Comparison of ENCODE assay signal across 15 mouse cellular contexts in the genomic region with DNA sequence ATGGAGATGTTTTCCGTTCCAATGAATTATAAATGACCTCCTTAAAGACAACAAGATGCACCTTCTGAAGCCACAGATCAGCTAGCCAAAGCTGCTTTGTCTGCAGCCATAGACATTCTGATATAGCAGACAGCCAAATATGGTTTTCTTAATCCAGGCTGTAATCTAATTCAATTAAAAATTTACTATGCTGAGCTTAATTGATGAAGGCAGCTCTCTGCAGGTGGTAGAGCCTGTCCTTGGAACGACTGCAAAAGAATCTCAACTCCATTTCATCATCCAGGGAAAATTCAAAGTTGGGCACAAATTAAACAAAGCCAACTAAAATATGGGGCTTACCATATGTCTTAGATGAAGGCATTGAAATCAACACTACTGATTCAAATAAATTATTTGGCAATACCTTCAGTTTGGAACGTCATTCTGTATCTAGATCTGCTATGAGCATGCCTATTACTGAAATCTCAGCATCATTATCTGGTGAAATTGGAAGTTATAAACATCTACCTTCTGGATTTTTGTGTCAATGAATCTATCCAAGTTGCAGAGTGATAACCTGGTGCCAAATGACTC.
"Had no signal": no experiment of that assay in that cellular context is flagged by ENCODE, and none has a peak within 500 bp of the region (broad histone marks: within the 10 kb centered on the region; RNA-seq: fewer than 3 reads in every experiment).

No protein-coding gene starts in this region.

- H3K9me3 ChIP-seq: liver, embryonic 13.5 days; lung, embryonic 15.5 days; megakaryocyte, embryonic 14.5 days had no signal

- DNase-seq: kidney, adult 8-10 months; kidney, postnatal 25 days; layer of hippocampus, adult 9-11 months; liver; liver, embryonic 13.5 days; liver, postnatal 0 days; lung, postnatal 14 days; thymus, adult 18-20 months; thymus, postnatal 14 days had no signal

- H3K36me3 ChIP-seq: limb, embryonic 12.5 days; liver, embryonic 13.5 days; lung, embryonic 15.5 days had no signal

- ATAC-seq: liver, postnatal 0 days; midbrain, embryonic 16.5 days had no signal

- H3K4me1 ChIP-seq: limb, embryonic 12.5 days; liver, embryonic 13.5 days; lung, embryonic 15.5 days; megakaryocyte, embryonic 14.5 days had no signal

- H3K27ac ChIP-seq: limb, embryonic 12.5 days; liver, embryonic 13.5 days; lung, embryonic 15.5 days; macrophage had no signal

- H3K9ac ChIP-seq: limb, embryonic 12.5 days; liver, embryonic 13.5 days; liver, postnatal 0 days; lung, embryonic 15.5 days had no signal

- H3K27me3 ChIP-seq: limb, embryonic 12.5 days; liver, embryonic 13.5 days; lung, embryonic 15.5 days; megakaryocyte, embryonic 14.5 days had no signal

- H3K4me2 ChIP-seq: limb, embryonic 12.5 days; liver, embryonic 13.5 days; lung, embryonic 15.5 days; midbrain, embryonic 11.5 days had no signal

- H3K4me3 ChIP-seq: limb, embryonic 12.5 days; liver, embryonic 13.5 days; lung, embryonic 15.5 days; megakaryocyte, embryonic 14.5 days had no signal
